Mouse (Mus musculus) 3134 (cell line): ENCODE results near the gene 4930404N11Rik.

ENCODE experiments used
- DNase-seq: peaks from one replicate; pipeline ENCODE4 v3.0.0-alpha.2; 2011; ENCODE audit warnings: low spot score; ENCODE audit not compliant: insufficient read length; ENCODE audit errors: extremely low read depth

The 4930404N11Rik gene

DNA sequence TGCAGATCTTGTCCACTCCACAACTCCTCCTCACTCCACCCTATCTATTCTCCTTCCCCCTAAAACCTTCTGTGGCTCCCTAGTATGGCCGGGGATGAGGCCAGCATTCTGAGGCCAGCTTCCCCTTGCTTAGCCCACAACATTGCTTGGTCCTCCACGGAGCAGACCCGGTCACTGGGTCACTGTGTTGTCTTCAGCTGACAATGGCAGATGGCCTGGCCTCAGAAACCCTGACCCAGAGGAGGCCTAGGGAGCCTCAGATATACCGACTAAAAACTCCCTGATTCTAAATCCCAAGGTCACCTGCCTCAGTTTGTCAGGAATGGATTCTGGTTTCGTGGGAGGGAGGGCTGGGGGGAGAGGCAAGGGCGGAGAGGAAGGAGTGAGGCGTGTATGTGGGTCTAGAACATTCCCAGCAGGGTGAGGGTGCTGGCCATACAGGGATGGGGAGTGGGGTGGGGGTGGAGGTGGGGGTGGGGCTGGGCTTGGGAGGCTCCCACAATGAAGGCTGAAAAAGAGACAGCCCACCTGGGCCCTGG lies 36.7 kb upstream of the 4930404N11Rik start:
- DNase-seq, result no peak

- DNase-seq, result no peak
Measured at GRCm38 (mm10) chr10:81401521-81402226, 36.1 kb upstream of the 4930404N11Rik start.

GRCm38 (mm10) chr10:81401205-81401520 lies 35.5 kb upstream of the 4930404N11Rik start:
- no peak for DNase-seq

GRCm38 (mm10) chr10:81400371-81401204 lies 35.0 kb upstream of the 4930404N11Rik start:
- DNase-seq, result no peak

GRCm38 (mm10) chr10:81399798-81400308 lies 34.2 kb upstream of the 4930404N11Rik start:
- DNase-seq, result no peak

- DNase-seq, result no peak
Measured at GRCm38 (mm10) chr10:81399296-81399695, 33.7 kb upstream of the 4930404N11Rik start.

- no peak for DNase-seq
Measured at GRCm38 (mm10) chr10:81396749-81397148, 31.1 kb upstream of the 4930404N11Rik start.

DNA sequence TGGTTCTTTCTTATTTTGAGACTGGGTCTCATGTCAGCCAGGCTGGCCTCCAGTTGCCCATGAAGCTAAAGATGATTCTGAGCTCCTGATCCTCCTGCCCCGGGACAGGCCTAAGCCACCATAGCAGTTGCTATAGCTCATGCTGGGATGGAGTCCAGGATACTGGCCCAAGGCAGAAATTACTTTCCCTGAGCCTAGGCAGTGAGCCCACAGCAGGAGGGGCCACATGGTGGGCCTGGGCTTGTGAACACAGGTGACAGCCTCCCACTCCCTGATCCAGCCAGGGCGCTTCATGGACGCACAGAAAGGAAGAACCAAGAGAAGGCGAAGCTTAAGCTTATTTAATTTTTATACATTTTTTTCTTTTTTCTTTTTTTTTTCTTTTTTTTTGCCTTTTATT lies 30.2 kb upstream of the 4930404N11Rik start:
- DNase-seq, result no peak

DNA sequence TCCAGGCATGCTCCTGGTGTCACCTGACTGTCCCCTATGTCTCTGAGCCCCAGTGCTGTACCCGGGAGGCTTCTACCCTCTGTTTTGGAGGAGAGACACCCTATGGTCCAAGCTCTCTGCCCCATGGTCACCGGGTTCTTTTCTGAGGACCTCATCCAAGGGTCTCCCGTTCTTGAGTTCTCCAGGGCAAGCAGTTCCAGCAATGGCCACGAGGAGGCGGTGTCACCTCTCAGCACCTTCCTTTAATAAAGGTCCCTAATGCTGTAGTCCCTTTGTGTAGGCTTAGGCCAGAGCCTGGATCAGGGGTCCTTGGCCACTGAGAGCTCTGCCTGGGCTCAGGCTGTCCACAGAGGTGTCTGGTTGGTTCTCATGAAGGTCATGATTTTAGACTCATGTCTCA lies 29.5 kb upstream of the 4930404N11Rik start:
- no peak for DNase-seq

- no peak for DNase-seq
Measured at GRCm38 (mm10) chr10:81393456-81394063, 27.9 kb upstream of the 4930404N11Rik start.

DNA sequence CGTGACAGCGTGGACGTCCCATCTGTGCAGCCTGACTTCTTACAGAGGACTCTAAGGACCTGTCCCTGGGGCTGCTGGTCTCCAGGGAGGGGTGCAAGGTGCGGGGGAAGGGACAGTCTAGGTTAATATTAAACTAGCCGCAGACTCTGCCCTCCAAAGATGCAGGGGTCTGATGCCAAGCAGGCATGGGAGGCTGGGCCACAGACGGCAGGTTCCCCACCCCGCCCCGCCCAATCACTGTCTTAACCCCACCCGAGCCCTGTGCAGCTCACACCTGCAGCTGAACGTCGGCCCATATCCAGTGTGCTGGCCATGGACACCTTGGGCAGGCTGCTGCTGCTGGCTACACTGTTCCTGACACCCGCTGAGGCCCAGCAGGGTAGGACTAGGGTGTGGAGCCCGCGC lies 27.2 kb upstream of the 4930404N11Rik start, which contains the start of gene Smim24:
Smim24 (plus strand) TSS at position 271 of the 405 bp plus-strand sequence.
- DNase-seq, result no peak

DNA sequence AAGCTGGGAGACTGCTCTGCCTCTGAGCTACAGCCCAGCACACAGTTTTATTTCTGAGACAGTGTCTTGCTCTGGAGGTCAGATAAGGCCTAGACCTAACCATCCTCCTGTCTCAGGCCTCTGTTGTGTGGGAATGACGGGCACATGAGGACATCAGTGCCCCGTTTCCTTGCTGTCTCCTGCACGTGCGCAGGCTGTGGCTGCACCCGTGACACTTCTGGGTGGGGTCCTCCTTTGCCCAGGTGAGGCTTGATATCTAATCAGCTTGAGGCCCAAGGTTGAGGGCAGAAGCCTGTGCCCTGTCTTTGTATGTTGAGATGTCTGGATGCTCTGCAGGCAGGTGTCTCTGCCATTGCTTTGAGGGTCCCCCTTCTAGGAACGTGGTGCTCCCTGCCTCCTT lies 26.7 kb upstream of the 4930404N11Rik start:
- DNase-seq, result no peak

DNA sequence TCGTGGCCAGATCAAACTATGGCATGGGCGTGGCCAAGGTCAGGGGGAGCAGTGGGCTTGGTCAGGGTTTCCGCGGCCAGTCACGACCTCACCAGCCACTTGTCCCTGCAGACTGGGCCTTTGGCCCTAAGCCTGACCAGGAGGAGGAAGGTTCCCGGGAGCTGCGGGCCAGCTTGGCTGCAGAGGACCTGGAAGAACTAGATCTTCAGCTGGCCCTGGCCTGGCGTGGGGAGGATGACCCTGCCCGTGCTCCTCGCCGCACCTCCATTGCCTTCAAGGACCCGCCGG lies 25.0 kb upstream of the 4930404N11Rik start:
- DNase-seq, result no peak

GRCm38 (mm10) chr10:81389801-81390677 lies 24.4 kb upstream of the 4930404N11Rik start:
- no peak for DNase-seq

DNA sequence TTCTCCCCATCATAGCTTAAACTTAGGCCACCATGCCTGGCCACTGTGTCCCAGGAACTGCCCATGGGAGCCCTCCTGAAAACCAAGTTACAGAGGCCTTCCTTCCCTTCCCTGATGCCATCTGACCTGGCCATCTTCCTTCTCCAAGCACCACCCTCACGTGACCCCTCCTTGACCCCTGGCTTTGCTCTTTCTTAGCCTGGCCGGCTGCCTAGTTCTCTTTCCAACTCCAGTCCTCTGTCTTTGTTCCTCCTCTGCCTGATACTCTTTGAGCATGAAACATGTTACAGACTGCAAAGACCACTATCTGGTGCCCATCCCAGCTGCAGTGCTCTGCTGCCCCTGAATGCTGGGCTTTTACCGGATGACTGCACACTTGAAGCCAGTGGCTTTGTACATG lies 23.8 kb upstream of the 4930404N11Rik start:
- no peak for DNase-seq

DNA sequence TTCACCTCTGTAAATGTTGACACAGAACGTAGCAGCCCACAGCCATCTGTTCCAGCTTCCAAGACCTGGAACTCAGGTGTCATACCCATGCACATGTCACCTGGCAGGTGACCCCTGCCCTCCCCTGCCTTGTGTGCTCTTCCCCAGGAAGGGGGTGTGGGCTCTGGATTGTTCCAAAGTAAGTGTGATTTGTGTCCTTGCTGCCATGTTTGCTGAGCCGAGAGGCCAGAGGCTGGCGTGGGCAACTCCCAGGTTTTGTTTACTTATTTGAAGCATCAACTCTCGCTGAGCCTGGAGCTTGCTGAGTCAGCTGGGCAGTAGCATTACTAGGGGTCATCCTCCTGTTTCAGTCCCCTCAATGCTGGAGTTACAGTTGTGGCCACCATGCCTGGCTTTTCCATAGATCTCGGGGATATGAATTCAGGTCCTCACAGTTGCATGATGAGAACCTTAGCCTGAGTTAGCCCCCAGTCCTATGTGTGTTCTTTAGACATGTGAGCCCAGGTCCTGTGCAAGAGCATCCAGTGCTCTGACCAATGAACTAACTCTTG lies 23.0 kb upstream of the 4930404N11Rik start, which contains the start of gene Gm48552:
Gm48552 (plus strand) TSS at position 501 of the 551 bp plus-strand sequence.
- no peak for DNase-seq

DNA sequence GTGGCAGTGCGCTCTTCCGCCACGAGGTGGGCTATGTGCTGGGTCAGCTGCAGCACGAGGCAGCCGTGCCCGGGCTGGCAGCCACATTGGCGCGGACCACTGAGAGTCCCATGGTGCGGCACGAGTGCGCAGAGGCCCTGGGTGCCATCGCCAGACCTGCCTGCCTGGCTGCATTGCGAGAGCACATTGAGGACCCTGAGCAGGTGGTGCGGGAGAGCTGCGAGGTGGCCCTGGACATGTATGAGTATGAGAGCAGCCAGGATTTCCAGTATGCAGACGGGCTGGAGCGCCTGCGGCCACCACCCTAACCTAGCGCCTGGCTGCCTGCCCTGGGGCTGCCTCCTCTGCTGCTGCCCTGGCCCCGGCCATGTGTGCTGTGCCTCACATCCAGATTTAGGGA lies 22.1 kb upstream of the 4930404N11Rik start:
- DNase-seq, result no peak

GRCm38 (mm10) chr10:81385603-81386306 lies 20.1 kb upstream of the 4930404N11Rik start:
- DNase-seq, result no peak

- DNase-seq, result no peak
Measured at GRCm38 (mm10) chr10:81384605-81384982, 19.0 kb upstream of the 4930404N11Rik start.
